Mouse (Mus musculus) CH12.LX (cell line): ENCODE measurements around the gene Upf2. TPM values are rescaled to one million over a fixed set of nuclear protein-coding genes. Genes with fewer than 3 reads are reported as not detected.

Source experiments
- DNase-seq: peaks from one replicate; pipeline ENCODE4 v3.0.0-alpha.2; 2013; ENCODE audit errors: extremely low read depth
- H3K27ac ChIP-seq: 2 replicates; pipeline ENCODE4 v1.5.1; 2012; ENCODE audit warnings: low read depth, mild to moderate bottlenecking, control low read depth, moderate library complexity; ENCODE audit not compliant: insufficient read depth
- H3K27me3 ChIP-seq: replicated peaks from 2 replicates; pipeline ENCODE3; 2012; ENCODE audit warnings: inconsistent platforms
- H3K36me3 ChIP-seq, 2 experiments: replicated peaks in 1 of 2; 2 replicates each; pipeline versions ENCODE3 to v1.6.1; 2012; ENCODE audit warnings: inconsistent platforms in 1 of 2, low read length in 1 of 2, mild to moderate bottlenecking in 1 of 2, mixed read lengths in 1 of 2, moderate library complexity in 1 of 2; ENCODE audit not compliant: control insufficient read depth in 1 of 2, insufficient read depth in 1 of 2
- H3K4me1 ChIP-seq, 2 experiments: 2 replicates each; pipeline ENCODE4 v1.6.1; 2012; ENCODE audit warnings: inconsistent platforms in 1 of 2, moderate library complexity in 1 of 2; ENCODE audit not compliant: insufficient read depth in 2 of 2, control insufficient read depth in 1 of 2
- H3K4me2 ChIP-seq: 2 replicates; pipeline ENCODE4 v1.6.1; 2012; ENCODE audit warnings: low read depth, mild to moderate bottlenecking, control low read depth; ENCODE audit not compliant: poor library complexity, insufficient read depth, severe bottlenecking
- H3K4me3 ChIP-seq, 3 experiments: fragments of 150-350 bp in 1 of 3; sonication (generic) in 1 of 3; replicated peaks in 1 of 3; 2 replicates each; pipeline versions ENCODE3 to v1.5.1; 2011 to 2012; ENCODE audit warnings: low read depth in 2 of 3, low read length in 2 of 3, mild to moderate bottlenecking in 2 of 3, moderate library complexity in 2 of 3, control low read depth in 1 of 3, improper control_type of control experiment in 1 of 3, inconsistent platforms in 1 of 3, mixed read lengths in 1 of 3; ENCODE audit not compliant: poor library complexity in 1 of 3
- H3K79me2 ChIP-seq: replicated peaks from 2 replicates; pipeline ENCODE4 v1.6.1; 2012; ENCODE audit warnings: mild to moderate bottlenecking, moderate library complexity; ENCODE audit not compliant: control insufficient read depth, poor library complexity, insufficient read depth, severe bottlenecking; ENCODE audit errors: extremely low read depth
- H3K9ac ChIP-seq: 2 replicates; pipeline ENCODE4 v1.6.1; 2012; ENCODE audit warnings: low read depth, mild to moderate bottlenecking, control low read depth, moderate library complexity; ENCODE audit not compliant: insufficient read depth
- H3K9me3 ChIP-seq: replicated peaks from 2 replicates; pipeline ENCODE3; 2012; ENCODE audit warnings: low read length, inconsistent platforms, mixed read lengths
- BHLHE40 ChIP-seq: IDR thresholded peaks from 2 replicates; pipeline ENCODE4 v1.6.1; 2011; ENCODE audit warnings: mild to moderate bottlenecking, low read depth, low read length, improper control_type of control experiment
- CHD1 ChIP-seq: IDR thresholded peaks from 2 replicates; pipeline ENCODE4 v1.6.1; 2012; ENCODE audit warnings: low read depth, low read length, improper control_type of control experiment, inconsistent platforms
- CHD2 ChIP-seq: IDR thresholded peaks from 2 replicates; pipeline ENCODE4 v1.6.1; 2011; ENCODE audit warnings: low read length, improper control_type of control experiment
- CTCF ChIP-seq, 2 experiments: IDR thresholded peaks in 1 of 2; conservative IDR thresholded peaks in 1 of 2; 2 replicates each; pipeline ENCODE4 v1.5.1; 2011 to 2012; ENCODE audit warnings: low read depth in 2 of 2, low read length in 2 of 2, improper control_type of control experiment in 1 of 2, inconsistent platforms in 1 of 2, mild to moderate bottlenecking in 1 of 2, moderate library complexity in 1 of 2
- E2F4 ChIP-seq: IDR thresholded peaks from 2 replicates; pipeline ENCODE4 v1.6.1; 2011; ENCODE audit warnings: low read depth, low read length, improper control_type of control experiment; ENCODE audit not compliant: insufficient replicate concordance
- ELF1 ChIP-seq: IDR thresholded peaks from 2 replicates; pipeline ENCODE4 v1.6.1; 2014; ENCODE audit warnings: low read depth, mild to moderate bottlenecking, inconsistent platforms, low read length, improper control_type of control experiment
- EP300 ChIP-seq: IDR thresholded peaks from 2 replicates; pipeline ENCODE4 v1.6.1; 2011; ENCODE audit warnings: low read length, improper control_type of control experiment
- ETS1 ChIP-seq: conservative IDR thresholded peaks from 2 replicates; pipeline ENCODE4 v1.6.1; 2012; ENCODE audit warnings: low read depth, mild to moderate bottlenecking, inconsistent platforms, low read length, improper control_type of control experiment, moderate library complexity
- GABPA ChIP-seq: IDR thresholded peaks from 2 replicates; pipeline ENCODE4 v1.6.1; 2012; ENCODE audit warnings: low read depth, low read length, improper control_type of control experiment, inconsistent platforms; ENCODE audit not compliant: insufficient replicate concordance
- IRF4 ChIP-seq: IDR thresholded peaks from 2 replicates; pipeline ENCODE4 v1.6.1; 2014; ENCODE audit warnings: low read depth, mild to moderate bottlenecking, inconsistent platforms, low read length, improper control_type of control experiment
- JUN ChIP-seq: IDR thresholded peaks from 2 replicates; pipeline ENCODE4 v1.6.1; 2011; ENCODE audit warnings: low read depth, mild to moderate bottlenecking, low read length, improper control_type of control experiment, moderate library complexity; ENCODE audit not compliant: insufficient read depth
- JUND ChIP-seq: conservative IDR thresholded peaks from 2 replicates; pipeline ENCODE4 v1.6.1; 2011; ENCODE audit warnings: low read depth, low read length, improper control_type of control experiment
- MAFK ChIP-seq: IDR thresholded peaks from 2 replicates; pipeline ENCODE4 v1.6.1; 2011; ENCODE audit warnings: low read length, improper control_type of control experiment; ENCODE audit not compliant: insufficient replicate concordance
- MAX ChIP-seq: IDR thresholded peaks from 2 replicates; pipeline ENCODE4 v1.6.1; 2011; ENCODE audit warnings: low read length, improper control_type of control experiment
- MEF2A ChIP-seq: IDR thresholded peaks from 2 replicates; pipeline ENCODE4 v1.6.1; 2014; ENCODE audit warnings: low read depth, mild to moderate bottlenecking, inconsistent platforms, low read length, improper control_type of control experiment, borderline replicate concordance
- MXI1 ChIP-seq: IDR thresholded peaks from 2 replicates; pipeline ENCODE4 v1.6.1; 2011; ENCODE audit warnings: mild to moderate bottlenecking, low read depth, low read length, improper control_type of control experiment
- MYC ChIP-seq: IDR thresholded peaks from 2 replicates; pipeline ENCODE4 v1.6.1; 2011; ENCODE audit warnings: low read depth, mild to moderate bottlenecking, improper control_type of control experiment, low read length
- NRF1 ChIP-seq: IDR thresholded peaks from 2 replicates; pipeline ENCODE4 v1.6.1; 2014; ENCODE audit warnings: low read depth, mild to moderate bottlenecking, inconsistent platforms, low read length, improper control_type of control experiment, moderate library complexity
- PAX5 ChIP-seq: IDR thresholded peaks from 2 replicates; pipeline ENCODE4 v1.6.1; 2012; ENCODE audit warnings: low read length, inconsistent platforms, mixed read lengths
- POLR2A ChIP-seq: IDR thresholded peaks from 2 replicates; pipeline ENCODE4 v1.6.1; 2011; ENCODE audit warnings: low read depth, mild to moderate bottlenecking, improper control_type of control experiment, low read length
- RAD21 ChIP-seq: IDR thresholded peaks from 2 replicates; pipeline ENCODE4 v1.6.1; 2011; ENCODE audit warnings: low read depth, mild to moderate bottlenecking, low read length, improper control_type of control experiment, moderate library complexity
- SMC3 ChIP-seq: IDR thresholded peaks from 2 replicates; pipeline ENCODE4 v1.6.1; 2011; ENCODE audit warnings: low read depth, low read length, improper control_type of control experiment
- TBP ChIP-seq: conservative IDR thresholded peaks from 2 replicates; pipeline ENCODE4 v1.6.1; 2011; ENCODE audit warnings: low read depth, low read length, improper control_type of control experiment
- TCF12 ChIP-seq: IDR thresholded peaks from 2 replicates; pipeline ENCODE4 v1.6.1; 2014; ENCODE audit warnings: low read depth, mild to moderate bottlenecking, inconsistent platforms, low read length, improper control_type of control experiment
- UBTF ChIP-seq: IDR thresholded peaks from 2 replicates; pipeline ENCODE4 v1.6.1; 2012; ENCODE audit warnings: low read depth, mild to moderate bottlenecking, inconsistent platforms, low read length, improper control_type of control experiment, moderate library complexity
- USF2 ChIP-seq: conservative IDR thresholded peaks from 2 replicates; pipeline ENCODE4 v1.6.1; 2011; ENCODE audit warnings: low read depth, low read length, improper control_type of control experiment
- ZC3H11A ChIP-seq: IDR thresholded peaks from 2 replicates; pipeline ENCODE4 v1.6.1; 2012; ENCODE audit warnings: low read depth, mild to moderate bottlenecking, inconsistent platforms, low read length, improper control_type of control experiment
- dilution Hi-C: fragments of 300-500 bp; cut with MboI; formaldehyde crosslinking; loops from 2 replicates; pipeline ENCODE4 v1.14.3; 2020; ENCODE audit warnings: low sequenced_read_pairs; ENCODE audit not compliant: extremely low pct_unique_long_range_greater_than_20kb, extremely low pct_ligation_motif_present
- in situ Hi-C: fragments of 300-500 bp; cut with MboI; formaldehyde crosslinking; loops from 3 replicates; pipeline ENCODE4 v1.14.3; 2019; ENCODE audit warnings: low sequenced_read_pairs, low pct_ligation_motif_present, low pct_unique_long_range_greater_than_20kb, mixed read lengths
- polyA plus RNA-seq: library from polyadenylated mRNA; unstranded; fragments of >175 nt; gene quantifications from 2 replicates; pipeline ENCODE4 v1.2.1, GENCODE M21; 2012; ENCODE audit warnings: low read depth; ENCODE audit not compliant: insufficient read length
- total RNA-seq, 2 experiments: library from RNA; depleted of rRNA; stranded (reverse); fragments of 300-350 nt in 1 of 2; fragments of >200 nt in 1 of 2; gene quantifications; 2 replicates each; pipeline ENCODE4 v1.2.3; 2012 to 2014

The Upf2 gene
- total and polyA plus RNA-seq, 3 experiments: 9.3 to 27.0 (median 13.4) TPM

DNA sequence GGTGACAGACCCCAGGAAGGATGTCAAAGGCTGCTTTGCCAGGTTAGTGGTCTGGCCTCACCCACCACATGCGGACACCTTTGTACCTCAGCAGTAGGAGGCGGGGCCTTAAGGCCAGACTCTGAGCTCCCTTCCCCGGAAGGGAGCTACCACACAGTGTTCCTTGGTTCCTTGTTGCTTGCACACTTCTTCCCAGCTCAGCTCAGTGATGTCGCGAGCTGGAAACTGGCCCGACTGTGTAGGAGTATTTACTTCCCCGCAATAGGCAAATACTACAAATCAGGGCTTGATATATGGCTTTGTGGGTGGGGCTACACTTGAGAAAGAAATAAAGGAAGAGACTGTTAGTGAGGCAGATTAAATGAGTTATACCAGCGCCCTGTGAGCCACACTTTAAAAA lies 129.8 kb downstream of the Upf2 start:
- in situ Hi-C loops (no loop called here), dilution Hi-C loops (no loop called here)
- DNase-seq: no peak
- Histone ChIP-seq H3K36me3 (no peaks in the 10 kb centered on the region), H3K9me3 (no peaks in the 10 kb centered on the region), H3K4me2 (no peak overlapping the region), H3K4me1 (peaks cover 4 to 7% of the 10 kb centered on the region in 2 experiments; a peak in 3 of 4 replicates), H3K27me3 (peaks cover 37% of the 10 kb centered on the region), H3K4me3 (no peak overlapping the region), H3K27ac (no peak overlapping the region), H3K9ac (no peak overlapping the region), H3K79me2 (no peaks in the 10 kb centered on the region)
- TF ChIP-seq NRF1 (no peak), CHD1 (no peak), RAD21 (no peak), USF2 (no peak), BHLHE40 (no peak), PAX5 (no peak), CTCF (conservative IDR thresholded peaks at IDR 0.05 in 1 of 2, IDR thresholded peaks at IDR 0.05 in 1 of 2; ENCODE audit: low read depth in 2 of 2, low read length in 2 of 2) (no peak), MEF2A (no peak), POLR2A (no peak), MYC (no peak), UBTF (no peak), ETS1 (no peak), JUND (no peak), GABPA (no peak), MAX (no peak), CHD2 (no peak), MAFK (no peak), E2F4 (no peak)

- DNase-seq: no peak
- Histone ChIP-seq H3K79me2 (no peaks in the 10 kb centered on the region), H3K36me3 (no peaks in the 10 kb centered on the region), H3K4me1 (peaks cover 7 to 12% of the 10 kb centered on the region in 2 experiments; a peak in 3 of 4 replicates), H3K4me3 (no peak overlapping the region)
- dilution Hi-C loops: no loop called here
- in situ Hi-C loops: no loop called here
- TF ChIP-seq CHD1 (no peak), PAX5 (no peak), MAFK (no peak), MYC (no peak), MEF2A (no peak), TCF12 (no peak), TBP (no peak), ZC3H11A (no peak), E2F4 (no peak), MAX (no peak), CHD2 (no peak), ELF1 (no peak), JUN (no peak), EP300 (no peak), GABPA (no peak), MXI1 (no peak), NRF1 (no peak), UBTF (no peak), SMC3 (no peak), IRF4 (no peak)
- TF ChIP-seq, all 38 proteins: peak for 0
- Histone ChIP-seq H3K27ac (no peak overlapping the region), H3K9ac (no peak overlapping the region), H3K4me2 (no peak overlapping the region), H3K27me3 (peaks cover 47% of the 10 kb centered on the region), H3K9me3 (no peaks in the 10 kb centered on the region)
These were observed 131.3 kb downstream of the Upf2 start for GRCm38 (mm10) chr2:6082615-6083014.
